Mouse (Mus musculus) left cerebral cortex, postnatal 25 days (tissue): ENCODE measurements around the gene Haus4. TPM values are rescaled to one million over a fixed set of nuclear protein-coding genes. Genes with fewer than 3 reads are reported as not detected.

Experiments
- DNase-seq, 2 experiments: peaks; one replicate each; pipeline ENCODE4 v3.0.0; 2022; ENCODE audit warnings: low spot score in 2 of 2, mixed read lengths in 1 of 2
- intact Hi-C: fragments of 180-260 bp; cut with DNase I; formaldehyde crosslinking; loops from one replicate; pipeline ENCODE4 v1.15.1; 2025
- total RNA-seq, 2 experiments: library from RNA; stranded (reverse); gene quantifications; 2 replicates each; pipeline ENCODE4 v1.2.3; 2021

Haus4 gene
- 1 to 10 TPM; 1.9 TPM for total RNA-seq

GRCm38 (mm10) chr14:54553975-54554769, at the start of gene Haus4:
Gene Haus4 (minus strand): TSS chr14:54554616.
- intact Hi-C loops = no loop called here

DNA sequence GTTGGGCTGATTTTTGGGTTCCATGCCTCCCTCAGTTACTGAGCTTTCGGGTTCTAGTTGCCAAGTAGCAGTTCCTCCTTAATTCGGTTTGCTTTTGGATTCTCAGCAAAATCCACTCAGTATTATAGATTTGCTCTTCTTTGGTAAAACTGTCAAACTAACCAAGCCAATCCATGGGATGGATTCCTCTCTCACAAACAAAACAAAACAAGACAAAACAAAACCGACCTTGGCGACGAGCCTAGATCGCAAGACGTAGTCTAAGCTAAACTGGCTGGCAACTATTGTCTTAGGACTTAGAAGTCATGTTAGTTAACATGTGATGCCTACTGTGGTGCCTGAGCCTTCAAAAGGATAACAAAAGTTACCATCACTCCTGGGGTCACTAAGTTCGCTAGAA, 49.3 kb upstream of the Haus4 start:
- intact Hi-C loops = no loop called here
- no peak for DNase-seq

More at GRCm38 (mm10) chr14:54553975-54554769, at the start of gene Haus4:
- peak; percentile 54 to 69 for DNase-seq

- intact Hi-C loops = no loop called here
- DNase-seq = peak; percentile 94 to 98
Observed at GRCm38 (mm10) chr14:54603038-54603654, 48.7 kb upstream of the Haus4 start.

- DNase-seq = no peak
Observed at GRCm38 (mm10) chr14:54602613-54603012, 48.2 kb upstream of the Haus4 start.

GRCm38 (mm10) chr14:54601601-54602000, 47.2 kb upstream of the Haus4 start:
- intact Hi-C loops = no loop called here
- DNase-seq = no peak

More at GRCm38 (mm10) chr14:54602613-54603012, 48.2 kb upstream of the Haus4 start:
- intact Hi-C loops = no loop called here

GRCm38 (mm10) chr14:54597084-54597483, 42.7 kb upstream of the Haus4 start:
- intact Hi-C loops = no loop called here
- DNase-seq = no peak

DNA sequence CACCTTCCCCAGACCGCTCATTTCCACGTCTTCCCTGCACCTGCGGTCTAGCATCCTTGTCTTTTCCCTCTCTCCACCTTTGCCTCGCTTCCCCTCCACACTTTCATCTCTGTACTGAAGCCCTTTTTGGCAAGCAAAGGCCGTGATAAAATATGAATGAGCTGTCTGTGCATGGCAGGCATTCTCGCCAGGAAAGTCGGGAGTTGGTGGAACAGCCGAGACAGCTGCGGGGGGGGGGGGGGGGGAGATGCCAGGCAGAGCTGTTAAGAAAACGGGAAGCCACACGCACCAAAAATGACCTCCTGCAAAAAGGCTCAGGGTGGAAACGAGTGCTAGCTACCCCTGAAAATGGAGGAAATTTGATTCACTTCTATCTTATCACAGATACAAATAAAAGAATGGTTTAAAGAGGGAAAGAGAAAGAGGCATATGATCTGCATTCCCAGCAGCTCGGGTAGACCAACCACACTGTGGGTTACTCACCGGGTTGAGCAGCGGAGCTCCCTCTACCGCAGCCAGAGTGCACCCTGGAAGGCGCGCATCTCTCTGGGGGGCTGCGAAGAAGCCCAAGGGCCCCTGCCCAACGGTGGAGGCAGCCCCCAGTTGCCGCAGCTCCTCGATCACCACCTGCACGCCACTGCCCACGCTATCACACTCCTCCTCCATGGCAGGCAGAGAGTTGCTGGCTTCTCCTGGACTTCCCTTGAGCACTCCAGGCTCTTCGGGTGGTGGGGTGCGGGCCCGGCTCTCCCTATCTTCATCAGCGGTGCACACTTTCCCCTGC, 40.4 kb upstream of the Haus4 start:
- intact Hi-C loops = no loop called here
- peak in 1 of 2 experiments; percentile 83 for DNase-seq

GRCm38 (mm10) chr14:54594055-54594454, 39.6 kb upstream of the Haus4 start:
- intact Hi-C loops = no loop called here
- no peak for DNase-seq

DNA sequence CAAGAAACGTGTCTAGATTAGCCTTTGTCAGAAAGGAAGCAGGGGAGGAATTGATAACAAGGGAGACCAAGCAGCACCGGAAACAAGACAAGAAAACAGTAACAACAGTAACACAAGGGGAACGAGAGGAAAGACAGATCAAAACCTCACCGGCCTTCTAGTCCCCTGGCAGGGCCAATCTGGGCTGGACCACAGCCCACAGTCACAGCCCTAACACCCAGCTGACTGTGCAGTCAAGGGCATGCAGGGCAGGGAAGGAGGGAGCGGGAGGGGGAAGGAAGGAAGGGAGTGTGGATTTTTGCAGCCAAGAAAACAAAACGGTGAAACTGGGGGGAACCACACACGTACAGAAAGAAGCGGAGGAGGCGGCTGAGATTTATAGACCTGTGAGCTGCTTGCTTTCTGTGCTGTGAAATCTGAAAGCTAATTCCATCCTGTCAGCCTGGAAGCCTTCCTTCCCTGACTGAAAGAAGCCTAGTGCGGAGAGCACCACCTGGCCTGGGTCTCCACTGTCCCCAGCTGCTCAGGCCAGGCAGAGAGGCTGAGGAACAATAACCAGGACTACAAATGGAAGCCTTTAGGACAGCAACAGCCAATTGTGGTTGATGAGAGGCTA, 38.0 kb upstream of the Haus4 start:
- intact Hi-C loops = no loop called here
- peak; percentile 54 to 91 for DNase-seq

GRCm38 (mm10) chr14:54591056-54591455, 36.6 kb upstream of the Haus4 start:
- intact Hi-C loops = no loop called here

DNA sequence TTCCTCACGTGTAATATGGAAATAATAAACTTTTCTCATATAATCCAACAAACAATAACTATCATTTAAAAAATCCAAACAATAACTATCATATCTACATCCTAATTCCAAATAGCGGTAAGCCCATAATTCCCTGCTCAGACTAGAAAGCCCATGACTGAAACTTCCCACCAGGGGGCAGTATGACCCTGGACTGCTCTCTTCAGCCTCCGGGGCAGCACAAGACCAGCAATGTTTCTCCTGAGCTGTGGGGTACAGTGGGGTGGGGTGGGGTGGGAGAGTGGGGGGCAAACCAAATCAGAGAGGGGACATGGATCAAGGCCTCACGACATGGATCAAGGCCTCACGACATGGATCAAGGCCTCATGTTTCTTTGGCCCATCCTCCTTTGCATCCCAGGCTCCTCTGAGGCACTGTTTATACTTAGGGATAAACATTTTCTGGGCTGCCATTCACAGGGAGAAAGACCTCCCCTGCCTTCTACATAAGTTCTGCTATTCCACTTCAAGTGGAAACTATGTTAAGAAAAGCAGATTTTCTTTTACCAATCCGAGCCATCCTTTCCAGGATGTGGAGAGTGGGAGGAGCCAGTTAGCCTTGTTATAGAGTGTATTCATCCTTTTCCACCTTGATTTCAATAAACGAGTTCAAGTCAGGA, 29.4 kb upstream of the Haus4 start:
- intact Hi-C loops = loop anchor here (2.0 kb wide), 1 partner anchor 57 kb away; the partner anchor contains the start of genes Cdh24 and Gm17606
- peak in 1 of 2 experiments; percentile 66 for DNase-seq

More at GRCm38 (mm10) chr14:54591056-54591455, 36.6 kb upstream of the Haus4 start:
- DNase-seq = no peak

DNA sequence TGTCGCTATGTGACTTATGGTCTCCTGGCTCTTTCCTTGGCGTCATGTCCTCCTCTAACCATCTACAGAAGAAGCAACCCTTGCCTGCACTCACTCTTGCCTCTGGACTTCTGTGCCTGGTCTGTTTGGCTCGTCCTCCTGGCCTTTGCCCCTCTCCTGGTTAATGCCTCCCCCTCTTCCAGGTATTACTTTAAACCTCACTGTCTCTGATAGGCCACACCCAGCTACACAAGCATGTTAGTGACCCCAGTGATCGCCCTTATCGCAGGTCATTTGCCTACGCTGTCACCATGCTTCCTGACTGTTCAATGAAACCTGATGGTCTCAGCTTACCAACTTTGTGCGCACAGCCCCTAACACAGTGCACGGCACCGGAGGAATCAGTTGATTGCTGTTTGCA, 28.1 kb upstream of the Haus4 start:
- no peak for DNase-seq
- intact Hi-C loops = loop anchor here (2.0 kb wide), 1 partner anchor 58 kb away; the partner anchor contains the start of genes Cdh24 and Gm17606

DNA sequence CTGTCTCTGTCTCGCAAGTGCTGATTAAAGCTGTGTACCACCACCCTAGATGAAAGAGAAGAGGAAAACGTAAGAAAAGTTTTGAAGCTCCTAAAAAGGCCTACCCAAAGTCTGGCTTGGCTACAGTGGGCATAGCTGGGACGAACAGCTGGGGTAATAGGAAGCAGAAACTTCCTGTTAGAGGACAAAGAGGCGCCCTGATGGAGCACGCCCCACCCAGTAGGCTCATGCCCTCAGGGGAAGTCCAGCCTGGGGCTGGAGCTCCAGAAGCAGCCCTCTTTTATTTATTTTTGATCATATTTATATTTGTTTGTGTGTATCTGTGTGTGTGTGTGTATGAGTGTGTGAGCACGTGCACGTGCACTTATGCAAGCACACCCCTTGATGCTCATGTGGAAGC, 25.2 kb upstream of the Haus4 start:
- DNase-seq = no peak
- intact Hi-C loops = no loop called here

- intact Hi-C loops = no loop called here
- DNase-seq = peak in 1 of 2 experiments; percentile 28
Observed at GRCm38 (mm10) chr14:54578063-54578462, 23.6 kb upstream of the Haus4 start.

GRCm38 (mm10) chr14:54577089-54577982, 22.9 kb upstream of the Haus4 start, which contains the start of gene Ajuba:
Gene Ajuba (minus strand): TSS chr14:54577558.
- intact Hi-C loops = no loop called here
- peak; percentile 62 to 71 for DNase-seq

GRCm38 (mm10) chr14:54576241-54577088, 22.0 kb upstream of the Haus4 start:
- intact Hi-C loops = no loop called here
- DNase-seq = no peak

GRCm38 (mm10) chr14:54575631-54576030, 21.2 kb upstream of the Haus4 start:
- intact Hi-C loops = no loop called here
- DNase-seq = no peak
